Mouse (Mus musculus) frontal cortex, postnatal 10 days (tissue): ENCODE data around the gene Tnfrsf8.

Source experiments
- DNase-seq, 2 experiments: peaks; one replicate each; pipeline ENCODE4 v3.0.0; 2022; ENCODE audit warnings: low spot score in 2 of 2, mixed read lengths in 1 of 2

The Tnfrsf8 gene

DNA sequence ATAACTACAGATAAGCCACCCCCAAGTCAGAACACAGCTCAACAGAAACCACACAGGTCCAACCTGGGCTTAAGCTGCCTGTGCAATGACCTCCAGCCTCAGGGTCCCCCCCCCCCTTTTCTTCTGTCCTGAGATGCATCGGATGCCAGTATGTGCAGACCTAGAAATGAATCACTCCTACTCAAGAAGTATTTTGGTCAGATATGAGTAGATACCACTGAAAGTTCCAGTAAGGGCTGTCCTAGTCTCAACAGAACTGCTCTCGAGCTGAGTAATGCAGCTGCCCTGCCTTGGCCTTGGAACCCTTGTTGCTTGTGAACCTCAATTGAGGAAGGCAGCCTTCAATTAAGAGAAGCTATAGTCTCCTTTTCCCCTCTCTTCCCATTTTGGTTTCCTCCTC, 4.1 kb downstream of the Tnfrsf8 start:
- no peak for DNase-seq

DNA sequence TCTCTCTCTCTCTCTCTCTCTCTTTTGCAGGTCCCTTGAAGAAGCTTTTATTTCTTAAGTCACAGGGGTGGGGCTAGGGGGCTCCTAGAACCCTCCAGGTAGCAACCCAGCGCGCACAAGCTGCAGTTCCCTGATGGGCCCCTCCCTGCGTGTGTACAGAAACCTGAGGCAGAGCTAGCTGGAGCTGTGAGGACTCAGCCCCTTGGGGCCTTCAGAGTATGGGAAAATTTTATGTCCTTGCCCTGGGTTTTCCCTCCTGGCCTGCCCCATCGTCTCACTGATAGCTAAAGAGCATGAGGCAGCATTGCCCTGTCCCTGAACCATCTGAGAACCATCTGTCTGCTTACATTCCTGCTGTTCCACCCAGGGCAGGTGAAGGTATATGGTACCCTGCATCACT, 8.5 kb downstream of the Tnfrsf8 start:
- DNase-seq, result no peak

DNA sequence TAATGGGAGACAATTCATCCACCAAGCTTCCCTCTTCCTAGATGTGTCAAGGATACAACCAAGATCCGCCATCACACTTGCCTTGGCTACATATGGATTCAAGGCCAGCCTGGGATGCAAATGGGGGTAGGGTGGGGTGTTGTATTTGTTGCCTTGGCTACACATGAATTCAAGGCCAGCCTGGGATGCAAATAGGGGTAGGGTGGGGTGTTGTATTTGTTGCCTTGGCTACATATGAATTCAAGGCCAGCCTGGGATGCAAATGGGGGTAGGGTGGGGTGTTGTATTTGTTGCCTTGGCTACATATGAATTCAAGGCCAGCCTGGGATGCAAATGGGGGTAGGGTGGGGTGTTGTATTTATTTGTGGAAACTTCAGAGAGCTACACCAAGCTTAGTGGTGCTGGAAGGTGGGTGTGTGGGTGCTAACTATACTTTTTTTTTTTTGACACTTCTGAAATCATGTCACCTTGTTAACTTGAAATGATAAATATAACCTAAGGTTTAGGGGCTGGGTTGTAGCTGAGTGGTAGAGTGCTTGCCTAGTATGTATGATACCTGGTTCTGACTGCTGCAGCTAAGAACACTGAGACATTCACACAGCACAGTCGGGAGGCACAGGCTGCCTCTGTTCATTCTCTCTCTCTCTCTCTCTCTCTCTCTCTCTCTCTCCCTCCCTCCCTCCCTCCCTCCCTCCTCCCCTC, 9.2 kb downstream of the Tnfrsf8 start:
- peak in 1 of 2 experiments; percentile 59 for DNase-seq

DNA sequence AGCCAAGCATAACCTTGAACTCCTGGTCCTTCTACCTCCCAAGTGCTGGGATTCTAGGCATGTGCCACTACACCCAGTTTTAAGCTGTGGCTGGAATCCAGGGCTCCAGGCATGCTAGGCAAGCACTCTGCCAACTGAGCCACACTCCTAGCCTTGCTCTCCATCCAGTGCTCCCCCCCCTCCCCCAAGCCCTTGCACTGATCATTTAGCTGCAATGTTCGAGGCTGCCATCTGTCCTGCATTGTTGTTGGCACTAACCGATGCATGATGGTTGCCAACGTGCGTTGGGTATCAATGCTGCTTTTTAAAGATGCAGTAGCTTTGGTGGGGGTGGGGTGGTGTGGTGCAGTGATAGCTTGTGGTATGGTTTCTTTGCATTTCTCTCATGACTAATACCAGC, 10.9 kb downstream of the Tnfrsf8 start:
- DNase-seq, result no peak

DNA sequence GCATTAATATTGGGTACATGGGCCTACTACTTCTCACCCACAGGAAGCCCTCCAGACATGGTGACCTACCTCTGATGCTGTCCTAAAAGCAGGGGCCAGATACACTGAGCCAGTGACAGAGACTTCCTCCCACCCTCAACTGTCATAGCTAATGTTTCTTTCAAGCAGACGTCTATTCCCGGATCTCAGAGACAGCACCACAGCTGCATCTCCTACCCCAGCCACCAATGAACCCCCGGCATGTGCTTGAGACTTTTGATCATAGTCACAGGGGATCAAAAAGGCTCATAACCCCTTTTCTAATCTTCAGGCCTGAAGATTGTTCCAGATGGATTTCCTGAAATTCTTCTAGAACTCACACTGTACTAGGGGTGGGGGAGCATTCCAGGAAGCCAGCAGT, 12.9 kb downstream of the Tnfrsf8 start:
- no peak for DNase-seq

DNA sequence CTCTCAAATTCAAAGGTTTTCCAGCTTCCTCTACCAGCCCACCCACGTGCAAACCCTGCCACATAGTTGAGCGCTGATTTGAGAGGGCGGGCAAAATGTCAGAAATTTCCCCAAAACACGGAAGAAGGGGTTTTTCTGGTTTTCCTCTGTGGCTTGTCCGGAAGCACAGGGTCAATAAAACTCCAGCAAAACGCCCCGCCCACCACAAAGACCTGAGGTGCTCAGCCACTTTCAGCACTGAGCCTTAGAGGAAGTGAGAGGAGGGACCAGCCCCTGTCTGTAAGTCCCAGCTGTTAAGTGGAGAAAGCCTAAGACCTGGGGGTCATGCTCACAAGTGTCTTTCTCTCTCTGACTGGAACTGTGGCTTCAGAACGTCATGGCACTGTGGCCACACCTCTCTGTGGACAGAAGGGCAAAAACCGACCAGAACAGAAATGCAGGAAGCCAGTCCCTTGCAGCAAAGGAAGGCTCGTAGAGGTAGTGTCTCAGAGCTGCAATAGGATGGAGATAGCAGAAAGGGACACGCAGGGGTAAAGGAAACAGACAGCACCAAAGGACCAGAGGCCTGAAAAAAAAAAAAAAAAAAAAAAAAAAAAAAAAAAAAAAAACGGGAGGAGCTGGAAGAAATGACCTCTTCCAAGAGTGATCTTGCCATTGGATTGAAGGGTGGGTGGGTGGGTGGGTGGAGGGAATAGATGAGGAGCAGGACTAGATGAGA, 14.6 kb downstream of the Tnfrsf8 start:
- DNase-seq, result no peak

DNA sequence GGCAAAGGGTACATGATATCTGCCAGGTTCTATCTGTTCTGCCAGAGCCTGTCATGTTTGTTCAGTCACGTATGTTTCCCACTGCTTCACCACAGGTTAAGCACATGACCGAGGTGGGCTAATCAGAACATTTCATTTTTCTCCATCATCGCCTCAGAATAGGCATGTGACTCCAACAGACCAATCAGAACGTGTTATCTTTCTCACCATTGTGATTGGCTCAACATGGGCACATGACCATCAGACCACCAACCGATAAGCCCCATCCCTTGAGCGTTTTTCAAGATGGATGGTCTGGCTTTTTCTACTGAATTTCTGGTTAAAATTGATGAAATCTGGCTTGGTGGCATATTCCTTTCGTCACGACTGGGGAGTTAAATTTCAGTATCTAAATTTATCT, 15.6 kb downstream of the Tnfrsf8 start:
- no peak for DNase-seq

DNA sequence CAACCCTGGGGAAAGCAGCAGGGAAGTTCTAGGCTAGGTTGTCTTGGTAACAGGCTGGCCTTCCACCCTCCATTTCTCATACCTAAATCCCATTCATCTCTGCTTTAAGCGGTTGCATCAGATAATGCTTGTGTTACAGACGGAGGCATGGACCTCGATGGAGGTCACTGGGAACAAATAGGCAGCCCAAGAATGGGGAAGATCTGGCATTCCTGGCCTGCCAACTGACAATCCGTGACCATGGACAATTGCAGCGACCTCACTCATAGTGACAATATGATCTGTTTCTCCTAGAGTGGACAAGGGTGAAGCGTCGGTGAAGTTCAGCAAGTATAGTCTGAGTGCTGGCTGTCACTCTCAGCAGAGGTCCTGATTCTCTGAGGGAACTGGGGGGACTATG, 16.1 kb downstream of the Tnfrsf8 start:
- no peak for DNase-seq

DNA sequence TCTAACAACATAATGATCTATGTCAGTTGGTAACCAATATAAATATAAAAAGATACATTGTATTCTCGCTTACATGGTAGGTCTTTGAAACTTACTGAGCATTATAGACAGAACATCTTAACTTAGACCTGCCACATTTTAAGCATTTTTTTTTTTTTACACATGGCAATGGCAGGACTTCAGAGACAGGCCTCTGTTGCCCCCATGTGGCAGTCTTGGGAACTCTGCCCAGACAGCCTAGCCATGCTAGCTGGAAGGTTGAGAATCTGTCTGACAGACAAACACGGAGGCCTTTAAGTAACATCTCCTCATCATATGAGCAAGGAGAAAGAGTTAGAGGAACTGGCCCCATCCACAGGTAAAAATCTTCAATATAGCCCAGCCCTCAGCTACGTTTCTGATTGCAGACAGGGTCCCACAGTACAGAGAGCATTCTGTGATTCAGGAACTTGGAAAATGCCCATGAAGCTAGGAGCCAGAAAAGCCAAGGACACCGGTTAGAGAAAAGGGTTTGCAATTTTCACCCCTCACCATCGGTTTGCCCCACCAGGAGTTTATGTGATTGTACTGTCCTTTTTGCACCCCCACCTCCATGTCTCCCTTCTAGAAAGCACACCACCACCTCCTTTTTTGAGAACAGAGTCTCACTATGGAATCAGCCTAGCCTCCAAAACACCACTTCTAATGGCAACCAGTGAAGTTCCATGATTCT, 19.2 kb downstream of the Tnfrsf8 start:
- DNase-seq, result peak; percentile 37 to 70

DNA sequence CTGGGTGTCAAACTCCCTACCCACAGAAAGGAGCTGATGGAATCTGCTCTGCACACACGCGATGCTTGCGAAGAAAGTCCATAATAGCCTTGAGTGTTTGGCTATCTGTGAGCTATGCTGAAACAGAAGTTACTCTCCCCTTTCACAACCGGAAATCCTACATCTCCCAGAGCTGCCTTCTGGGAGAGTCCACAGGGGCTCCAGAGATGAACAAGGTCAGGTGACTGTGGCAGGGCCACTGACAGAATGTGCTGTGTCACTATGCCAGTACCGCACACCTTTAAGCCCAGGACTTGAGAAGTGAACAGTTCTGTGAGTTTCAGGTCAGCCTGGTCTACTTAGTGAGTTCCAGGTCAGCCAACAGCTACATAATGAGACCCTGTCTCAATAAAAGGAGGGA, 20.4 kb downstream of the Tnfrsf8 start:
- DNase-seq, result no peak

DNA sequence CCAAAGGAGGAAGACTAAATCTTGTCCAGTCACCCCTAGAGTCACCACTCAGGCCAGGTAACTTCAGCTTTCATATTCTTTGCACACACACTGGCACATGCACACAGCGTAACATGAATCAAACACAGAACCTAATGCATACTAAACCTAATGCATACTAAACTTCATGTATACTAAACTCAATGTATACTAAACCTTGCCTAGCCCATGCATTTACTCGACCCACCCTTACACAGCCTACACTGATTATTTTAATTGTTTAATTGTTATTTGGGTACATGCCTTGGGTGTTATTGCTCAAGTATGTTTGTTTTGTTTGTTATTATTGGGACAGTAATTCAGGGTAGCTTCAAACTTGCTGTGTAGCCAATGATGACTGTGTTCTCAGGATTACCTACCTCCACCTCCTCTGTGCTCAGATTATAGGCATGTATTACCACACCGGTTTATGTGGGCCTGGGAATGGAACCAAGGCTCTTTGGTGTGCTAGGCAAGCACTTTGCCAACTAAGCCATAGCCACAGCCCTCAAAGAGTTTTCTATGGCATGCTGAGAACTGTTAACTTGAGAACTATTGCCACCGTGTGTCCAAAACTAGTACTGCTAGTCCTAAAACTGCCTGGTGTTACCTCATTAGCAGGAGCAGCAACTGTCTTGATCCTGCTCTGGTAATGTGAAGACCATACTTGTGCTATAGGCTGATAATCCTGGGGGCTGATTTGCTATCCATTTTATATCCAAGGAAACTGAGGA, 28.4 kb downstream of the Tnfrsf8 start:
- peak in 1 of 2 experiments; percentile 58 for DNase-seq

DNA sequence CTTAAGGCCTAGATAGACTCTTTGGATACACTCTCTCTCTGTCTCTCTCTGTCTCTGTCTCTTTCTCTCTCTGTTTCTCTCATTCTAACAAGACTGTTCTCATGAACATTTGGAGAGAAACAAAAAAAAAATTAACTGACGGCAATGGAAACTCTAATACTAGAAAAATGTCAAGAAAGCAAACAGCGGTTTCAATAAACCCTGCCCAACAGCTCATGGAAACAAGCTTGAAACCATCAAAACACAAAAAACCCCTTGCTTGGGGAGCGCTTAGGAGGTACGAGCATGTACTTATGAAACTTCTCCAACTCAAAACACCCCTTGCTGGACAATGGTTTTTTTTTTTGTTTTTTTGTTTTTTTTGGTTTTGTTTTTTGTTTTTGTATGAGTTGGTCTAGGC, 30.3 kb downstream of the Tnfrsf8 start:
- no peak for DNase-seq

DNA sequence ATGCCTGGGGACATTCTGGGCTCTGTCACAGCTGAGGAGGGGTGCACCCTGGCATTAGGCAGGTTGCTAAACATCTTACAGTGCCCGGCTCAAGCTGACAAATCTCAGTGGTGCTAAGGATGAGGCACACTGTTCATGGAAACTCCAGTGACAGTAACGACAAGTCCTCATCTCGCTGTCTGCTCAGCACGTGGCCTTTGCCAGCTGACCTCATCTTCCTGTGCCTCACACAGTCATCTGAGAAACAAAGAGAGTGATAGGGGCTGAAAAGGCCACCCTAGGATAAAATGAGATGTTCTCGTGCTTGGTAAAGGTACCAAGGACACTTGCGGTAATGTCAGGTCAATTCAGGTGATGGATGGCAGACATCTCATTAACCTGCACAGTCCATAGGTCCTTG, 31.5 kb downstream of the Tnfrsf8 start:
- no peak for DNase-seq

DNA sequence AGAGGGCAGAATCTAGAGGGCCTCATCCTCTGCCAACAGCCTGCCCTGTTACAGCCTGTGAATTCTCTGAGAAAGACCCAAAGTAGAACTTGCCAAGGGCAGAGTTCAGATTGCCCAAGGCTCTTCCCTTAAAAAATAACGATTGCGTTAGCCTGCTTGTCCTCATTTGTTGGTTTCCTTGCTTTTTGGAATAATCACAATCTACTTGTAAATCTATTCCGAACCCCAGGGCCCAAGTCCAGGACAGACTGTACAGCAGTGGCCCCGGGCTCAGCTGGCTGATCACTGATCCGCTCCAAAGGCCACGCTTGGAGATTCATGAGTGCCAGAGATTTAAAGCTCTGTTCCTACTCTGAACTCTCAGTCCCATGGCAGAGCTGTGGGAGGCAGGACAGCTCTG, 34.0 kb downstream of the Tnfrsf8 start:
- DNase-seq, result no peak

DNA sequence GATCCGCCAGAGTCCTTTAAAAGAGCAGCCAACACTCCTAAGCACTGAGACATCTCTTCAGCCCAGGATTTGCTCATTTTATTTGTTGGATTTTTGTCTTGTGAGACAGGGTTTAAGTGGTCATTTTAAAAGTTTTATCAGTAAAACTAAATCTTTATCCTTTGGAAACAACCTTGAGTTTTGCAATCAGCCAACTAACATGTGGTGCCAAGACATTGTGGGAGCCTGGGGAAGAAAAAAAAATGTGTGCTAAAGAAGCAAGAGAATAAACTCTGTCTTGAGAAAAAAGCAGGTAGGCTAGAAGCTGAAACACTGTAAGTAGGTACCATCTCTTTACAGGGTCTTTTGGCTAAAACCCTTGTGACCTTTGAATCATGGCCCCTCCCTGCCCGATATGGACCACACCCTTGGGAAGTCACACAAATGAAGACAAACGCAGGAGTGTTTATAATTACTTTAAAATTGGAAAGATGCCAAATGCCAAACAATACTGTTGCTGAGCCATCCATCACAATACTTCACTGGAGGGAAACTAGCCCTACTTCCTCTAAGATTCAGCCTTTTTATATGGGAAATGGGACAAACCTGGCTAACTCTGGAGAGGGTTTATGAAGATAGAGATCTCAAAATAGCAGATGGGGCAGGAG, 36.1 kb downstream of the Tnfrsf8 start:
- DNase-seq, result no peak

DNA sequence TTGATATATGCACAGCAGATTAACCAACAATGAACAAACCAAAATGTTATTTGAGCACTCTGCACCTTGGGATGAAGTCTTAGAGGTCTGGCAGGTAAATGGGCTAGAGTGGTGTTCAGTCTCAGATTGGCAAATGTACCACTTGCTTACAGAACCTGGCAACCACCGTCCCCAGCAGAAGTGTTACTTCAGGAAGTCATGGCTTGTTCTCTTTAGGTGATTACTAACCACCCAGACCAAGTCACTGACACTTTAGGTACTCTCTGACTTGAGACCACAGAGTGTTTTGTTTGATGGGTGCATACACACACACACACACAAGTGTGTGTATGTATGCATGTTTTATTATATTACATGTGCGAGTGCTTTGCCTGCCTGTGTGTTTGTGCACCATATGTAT, 36.7 kb downstream of the Tnfrsf8 start:
- DNase-seq, result no peak

DNA sequence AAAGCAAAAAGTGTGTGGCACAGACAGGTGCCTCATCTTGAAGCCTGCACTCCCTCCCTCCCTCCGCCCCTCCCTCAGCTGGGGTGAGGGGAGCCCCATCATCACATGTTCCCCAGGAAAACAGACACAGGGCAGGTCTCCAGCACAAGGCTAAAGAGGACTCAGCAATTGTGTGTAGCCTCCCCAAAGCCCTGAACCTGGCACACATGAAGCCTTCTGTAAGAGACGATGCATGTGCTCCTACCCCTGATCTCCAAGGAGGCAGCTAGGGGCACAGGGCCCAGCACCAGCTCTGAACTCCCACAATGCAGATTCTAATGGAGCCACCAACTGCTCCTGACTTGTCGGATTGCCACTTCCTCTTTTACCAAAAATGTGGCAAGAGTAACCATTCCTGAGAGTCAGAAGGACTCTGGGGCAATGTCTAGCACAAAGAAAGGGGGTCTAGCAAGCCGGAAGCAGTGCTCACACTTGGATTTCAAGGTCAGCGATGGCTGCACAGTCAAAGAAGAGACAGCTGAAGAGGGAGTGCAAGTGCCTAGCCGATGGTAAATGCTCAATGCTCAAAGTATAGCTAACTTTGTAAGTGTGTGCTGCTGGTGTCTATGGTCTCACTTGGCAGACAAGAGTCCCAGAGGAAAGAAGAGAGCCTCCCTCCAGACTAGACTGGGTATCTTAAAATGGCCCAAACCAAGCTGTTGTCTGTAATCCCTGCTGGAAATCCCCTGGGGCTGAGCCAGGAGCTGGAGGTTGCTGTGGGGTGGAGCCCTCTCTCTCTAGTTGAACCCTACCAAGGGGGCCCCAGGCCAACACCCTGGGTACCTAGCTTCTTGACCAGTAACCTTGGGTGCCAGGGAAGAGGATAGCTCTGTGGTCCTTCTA, 38.4 kb downstream of the Tnfrsf8 start:
- DNase-seq, result no peak

DNA sequence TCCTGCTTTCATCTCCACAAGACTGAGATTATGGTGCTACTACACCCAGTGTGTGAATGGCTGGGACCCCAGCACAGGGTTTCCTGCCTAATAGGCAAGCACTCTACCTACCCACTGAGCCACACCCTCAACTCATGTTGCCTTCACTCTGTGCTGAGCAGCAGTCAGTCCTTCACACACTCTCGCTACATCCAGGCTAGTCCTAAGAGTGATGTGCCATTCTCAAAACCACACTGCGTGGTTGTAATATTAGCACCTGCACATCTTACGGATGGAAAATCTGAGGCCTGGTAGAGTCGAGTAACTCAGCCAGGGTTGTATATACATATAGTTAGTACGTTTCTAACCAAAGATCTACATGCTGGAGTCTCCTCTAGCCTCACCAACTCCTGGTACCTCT, 40.1 kb downstream of the Tnfrsf8 start:
- DNase-seq, result no peak

DNA sequence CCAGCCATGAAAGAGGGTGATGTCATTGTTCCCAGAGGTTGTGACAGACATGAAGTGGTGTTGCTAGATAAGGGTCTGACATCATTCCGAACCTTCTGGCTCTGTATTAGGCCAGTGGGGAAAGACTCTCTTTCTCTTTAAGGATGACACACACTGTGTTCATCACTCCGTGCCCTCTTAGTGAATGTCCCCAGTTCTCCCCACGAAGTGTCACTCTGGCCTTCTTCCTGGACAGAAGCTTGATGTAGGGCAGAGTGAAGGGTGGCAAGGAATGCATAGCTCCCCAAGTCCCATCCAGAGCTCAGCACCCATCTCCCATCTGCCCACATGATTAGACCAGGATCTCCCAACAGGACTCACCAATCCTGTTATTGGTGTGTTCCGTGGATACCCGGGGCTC, 41.0 kb downstream of the Tnfrsf8 start:
- DNase-seq, result no peak

DNA sequence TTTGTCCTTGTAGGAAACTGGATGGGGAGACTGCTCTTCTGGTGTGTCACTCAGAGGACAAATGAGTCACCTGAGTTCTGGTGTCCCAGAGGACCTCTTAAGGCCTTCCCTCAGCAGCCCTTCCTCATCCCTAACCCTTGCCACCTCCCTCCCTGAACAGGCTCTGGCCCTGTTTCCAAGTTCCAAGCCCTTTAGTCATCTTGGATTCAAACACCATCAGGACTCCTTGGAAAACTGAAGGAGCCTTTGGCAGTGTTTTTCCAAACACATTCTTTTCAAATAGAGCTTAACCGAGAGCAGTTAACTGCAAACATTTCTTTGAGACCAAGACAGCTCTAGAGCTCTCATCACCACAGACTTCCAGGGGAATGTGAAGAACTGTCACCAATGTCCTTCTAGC, 42.2 kb downstream of the Tnfrsf8 start:
- DNase-seq, result no peak

DNA sequence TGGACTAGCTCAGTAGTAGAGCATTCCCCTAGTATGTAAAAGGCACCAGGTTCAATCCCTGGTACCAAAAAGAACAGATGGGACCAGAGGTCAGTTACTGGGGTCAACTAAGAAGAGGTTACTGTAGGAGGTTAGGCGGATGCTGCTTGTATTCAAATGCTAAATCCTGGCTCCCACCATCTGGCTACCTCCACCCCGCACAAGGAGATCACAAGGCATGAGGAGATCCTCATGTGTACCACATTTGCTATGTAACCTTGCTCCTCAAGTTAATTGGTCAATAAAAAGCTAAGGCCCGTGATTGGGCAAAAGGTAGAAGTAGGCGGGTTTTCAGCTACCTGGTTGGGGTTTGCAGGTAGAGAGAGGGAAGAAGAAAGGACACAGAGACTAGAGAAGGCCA, 43.3 kb downstream of the Tnfrsf8 start:
- DNase-seq, result no peak
